Mouse (Mus musculus) kidney, postnatal 14 days (tissue): ENCODE measurements around the gene Cdkn2c.
A peak's percentile ranks its signal among the peaks of the same experiment; 100 is the strongest.

Experiments used
- DNase-seq: peaks from one replicate; pipeline ENCODE4 v3.0.0; 2022; ENCODE audit warnings: mixed read lengths

The Cdkn2c gene

DNA sequence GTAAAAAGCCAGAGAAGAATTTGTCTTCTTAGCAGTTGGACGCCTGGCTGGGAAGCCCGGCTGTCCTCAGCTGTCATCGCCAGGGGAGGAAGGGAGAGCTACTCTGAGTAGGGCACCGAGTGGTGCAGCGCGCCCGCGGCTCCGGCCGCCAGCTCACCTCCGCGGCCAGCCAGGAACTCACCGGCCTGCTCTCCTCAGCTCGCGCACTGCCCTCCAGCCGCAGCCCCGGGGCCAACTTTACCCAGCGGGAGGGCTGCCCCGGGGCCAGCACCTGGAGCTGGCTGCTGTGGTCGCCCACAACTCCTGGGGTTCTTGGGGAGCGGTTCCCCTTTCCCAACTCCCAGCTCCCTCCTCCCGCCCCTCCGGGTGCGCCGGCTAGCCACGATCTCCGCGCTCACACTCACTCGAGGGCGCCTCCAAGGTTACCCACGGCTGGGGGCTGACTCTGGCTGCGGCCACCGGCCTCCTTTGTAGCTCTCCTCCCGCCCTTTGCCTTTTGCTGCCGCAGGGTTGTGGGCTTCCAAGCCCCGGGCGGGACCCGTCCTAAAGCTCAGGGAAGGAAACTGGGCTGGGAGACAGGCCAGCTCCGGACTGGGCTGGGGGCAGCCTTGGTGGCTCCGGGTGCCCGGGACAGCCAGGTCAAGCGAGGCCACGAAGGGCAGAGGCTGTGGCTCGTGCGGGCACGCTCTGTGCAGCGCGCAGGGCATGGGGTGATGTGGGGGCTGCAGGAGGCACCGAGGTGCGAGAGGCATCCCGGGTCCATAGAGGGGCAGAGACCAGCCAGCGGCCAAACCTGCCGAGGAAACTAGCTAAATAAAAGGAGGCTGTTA lies 9.8 kb downstream of the Cdkn2c start:
- peak; percentile 64 for DNase-seq

GRCm38 (mm10) chr4:109656301-109656700 lies 10.7 kb downstream of the Cdkn2c start:
- DNase-seq = no peak

- DNase-seq = no peak
Observed at GRCm38 (mm10) chr4:109655738-109656137, 11.3 kb downstream of the Cdkn2c start.

DNA sequence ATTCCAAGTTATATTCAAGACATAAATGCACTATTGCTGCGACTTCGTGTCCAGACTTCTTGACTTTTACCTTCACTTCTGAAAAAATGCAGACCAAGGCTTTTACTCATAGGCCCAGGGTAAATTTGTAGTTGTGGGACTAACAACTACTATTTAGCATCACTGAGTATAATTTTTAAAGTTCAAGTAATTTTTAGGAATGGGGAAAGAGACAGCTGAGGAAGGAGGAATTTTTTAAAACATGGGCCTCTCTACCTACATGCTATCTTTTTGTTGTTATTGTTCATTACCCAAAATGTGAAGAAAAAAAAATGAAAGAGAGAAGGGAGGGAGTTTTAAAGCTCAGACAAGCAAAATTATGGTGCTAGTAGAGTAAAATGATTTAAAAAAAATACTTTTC lies 12.3 kb downstream of the Cdkn2c start:
- DNase-seq = no peak

DNA sequence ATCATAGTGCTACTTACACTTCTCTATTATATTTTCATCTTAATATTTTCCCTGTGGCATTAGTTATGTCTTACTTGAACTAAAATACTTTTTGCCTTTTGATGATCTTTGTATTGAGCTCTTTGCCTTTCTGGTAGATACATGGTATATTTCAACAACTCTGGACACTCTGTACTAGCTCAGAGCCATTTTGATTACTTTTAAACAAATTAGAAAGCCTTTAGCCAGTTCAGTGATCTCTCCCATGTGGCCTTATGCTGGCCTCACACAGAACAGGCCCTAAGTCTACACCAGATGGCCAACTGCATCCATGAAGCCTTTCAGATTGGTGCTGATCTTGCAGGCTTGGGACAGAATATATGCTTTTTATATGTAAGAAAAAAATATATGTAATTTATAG lies 13.7 kb downstream of the Cdkn2c start:
- no peak for DNase-seq

GRCm38 (mm10) chr4:109649331-109649730 lies 17.7 kb downstream of the Cdkn2c start:
- DNase-seq = no peak

DNA sequence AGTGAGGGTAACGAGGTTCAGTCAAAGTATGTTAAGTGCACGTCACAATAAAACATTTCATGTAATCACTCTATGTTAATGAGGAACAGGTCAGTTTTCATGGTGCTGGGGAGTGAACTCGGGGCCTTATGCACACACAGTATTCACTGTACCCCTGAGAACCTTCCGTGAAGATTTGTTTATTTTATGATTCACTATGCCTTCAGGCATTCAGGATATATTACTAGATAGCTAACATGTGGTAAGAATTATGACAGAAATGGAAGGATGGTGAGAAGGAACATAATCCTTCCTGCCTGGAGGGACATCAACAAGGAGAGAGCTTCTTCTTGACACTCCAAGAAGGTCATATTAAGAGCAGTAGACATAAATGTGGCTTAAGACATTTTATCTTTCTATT lies 19.7 kb downstream of the Cdkn2c start:
- no peak for DNase-seq

GRCm38 (mm10) chr4:109641451-109641850 lies 25.5 kb downstream of the Cdkn2c start:
- no peak for DNase-seq

DNA sequence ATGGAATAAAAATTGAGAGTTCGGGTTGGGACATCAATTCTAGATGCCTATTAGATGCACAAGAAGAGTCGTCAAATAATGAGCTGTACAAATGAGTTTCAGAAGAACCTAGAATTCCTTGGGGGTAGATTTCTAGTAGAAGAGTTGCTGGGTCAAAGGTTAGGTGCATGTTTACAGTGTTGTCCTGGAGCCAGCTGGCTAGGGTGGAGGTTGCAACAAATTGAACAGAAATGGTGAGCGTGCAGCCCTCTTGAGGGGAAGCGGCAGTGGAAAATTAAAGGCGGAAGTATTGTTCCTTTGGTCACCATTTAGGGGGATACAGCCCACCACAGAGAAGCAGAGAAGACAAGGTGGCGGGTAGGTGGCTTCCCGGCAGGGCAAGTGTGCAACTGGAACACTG lies 26.8 kb downstream of the Cdkn2c start:
- DNase-seq = no peak

- DNase-seq = no peak
Observed at GRCm38 (mm10) chr4:109639356-109639755, 27.6 kb downstream of the Cdkn2c start.

- DNase-seq = no peak
Observed at GRCm38 (mm10) chr4:109634971-109635370, 32.0 kb downstream of the Cdkn2c start.

DNA sequence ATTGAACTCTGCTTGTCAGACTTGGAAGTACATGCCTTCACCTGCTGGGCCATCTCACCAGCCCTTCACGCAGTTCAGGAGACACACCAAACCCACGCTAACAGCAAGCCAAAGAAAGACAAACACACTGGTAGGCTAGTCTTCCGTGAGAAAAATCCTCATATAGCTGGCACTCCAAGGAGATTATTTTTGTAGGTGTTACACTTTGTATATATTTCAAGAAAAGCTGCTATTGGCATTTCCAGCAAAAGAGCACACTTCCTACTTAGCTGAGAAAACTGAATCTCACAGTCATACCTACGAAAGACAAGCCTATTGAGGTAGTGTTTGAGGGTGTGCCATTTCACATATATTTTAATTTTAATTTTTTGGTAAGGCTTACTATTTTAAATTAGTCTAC lies 36.0 kb downstream of the Cdkn2c start:
- no peak for DNase-seq

DNA sequence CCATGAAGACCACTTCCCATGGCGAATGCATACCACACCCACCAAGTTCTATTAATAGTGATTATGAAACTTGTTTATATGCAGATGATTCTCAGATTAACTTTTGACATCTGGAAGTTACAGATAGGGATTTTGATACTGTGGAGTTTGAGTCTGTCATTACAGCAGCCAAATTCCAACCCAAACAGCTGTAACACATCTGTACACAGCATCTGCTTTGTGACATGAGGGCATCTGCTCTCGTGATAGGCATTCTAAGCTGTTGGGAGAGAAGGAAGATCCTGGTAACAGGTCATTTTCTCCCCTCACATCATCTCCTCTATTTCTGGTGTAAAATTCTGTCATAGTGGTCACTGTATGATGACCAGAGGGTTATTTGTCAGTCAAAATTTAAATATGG lies 36.8 kb downstream of the Cdkn2c start:
- no peak for DNase-seq

- DNase-seq = no peak
Observed at GRCm38 (mm10) chr4:109612596-109612995, 54.4 kb downstream of the Cdkn2c start.
